Mouse (Mus musculus) erythroblast, embryonic 14.5 days (primary cell): ENCODE measurements around the gene Chaf1a. TPM values are rescaled to one million over a fixed set of nuclear protein-coding genes. Genes with fewer than 3 reads are reported as not detected.

ENCODE experiments used
- H3K27me3 ChIP-seq: 2 replicates; pipeline ENCODE4 v1.6.1; 2012; ENCODE audit warnings: inconsistent platforms; ENCODE audit not compliant: control insufficient read depth
- H3K36me3 ChIP-seq: 2 replicates; pipeline ENCODE4 v1.6.1; 2012; ENCODE audit warnings: mild to moderate bottlenecking, inconsistent platforms; ENCODE audit not compliant: control insufficient read depth
- H3K4me1 ChIP-seq: 2 replicates; pipeline ENCODE4 v1.6.1; 2012; ENCODE audit warnings: inconsistent platforms; ENCODE audit not compliant: control insufficient read depth
- H3K4me3 ChIP-seq: replicated peaks from 2 replicates; pipeline ENCODE3; 2012; ENCODE audit warnings: moderate library complexity, mild to moderate bottlenecking, inconsistent platforms
- H3K9me3 ChIP-seq: 2 replicates; pipeline ENCODE4 v1.6.1; 2012; ENCODE audit warnings: low read length, inconsistent platforms, mixed read lengths; ENCODE audit not compliant: control insufficient read depth
- GATA1 ChIP-seq: IDR thresholded peaks from 2 replicates; pipeline ENCODE4 v1.6.1; 2012; ENCODE audit warnings: low read length, inconsistent platforms, mixed read lengths
- TAL1 ChIP-seq: IDR thresholded peaks from 3 replicates; pipeline ENCODE4 v1.6.1; 2012; ENCODE audit warnings: low read length, inconsistent platforms, mixed read lengths
- polyA plus RNA-seq: library from polyadenylated mRNA; stranded (reverse); fragments of >175 nt; gene quantifications from 2 replicates; pipeline ENCODE4 v1.2.3, GENCODE M21; 2012

Gene Chaf1a
- polyA plus RNA-seq, 1 experiment: 10.0 TPM

DNA sequence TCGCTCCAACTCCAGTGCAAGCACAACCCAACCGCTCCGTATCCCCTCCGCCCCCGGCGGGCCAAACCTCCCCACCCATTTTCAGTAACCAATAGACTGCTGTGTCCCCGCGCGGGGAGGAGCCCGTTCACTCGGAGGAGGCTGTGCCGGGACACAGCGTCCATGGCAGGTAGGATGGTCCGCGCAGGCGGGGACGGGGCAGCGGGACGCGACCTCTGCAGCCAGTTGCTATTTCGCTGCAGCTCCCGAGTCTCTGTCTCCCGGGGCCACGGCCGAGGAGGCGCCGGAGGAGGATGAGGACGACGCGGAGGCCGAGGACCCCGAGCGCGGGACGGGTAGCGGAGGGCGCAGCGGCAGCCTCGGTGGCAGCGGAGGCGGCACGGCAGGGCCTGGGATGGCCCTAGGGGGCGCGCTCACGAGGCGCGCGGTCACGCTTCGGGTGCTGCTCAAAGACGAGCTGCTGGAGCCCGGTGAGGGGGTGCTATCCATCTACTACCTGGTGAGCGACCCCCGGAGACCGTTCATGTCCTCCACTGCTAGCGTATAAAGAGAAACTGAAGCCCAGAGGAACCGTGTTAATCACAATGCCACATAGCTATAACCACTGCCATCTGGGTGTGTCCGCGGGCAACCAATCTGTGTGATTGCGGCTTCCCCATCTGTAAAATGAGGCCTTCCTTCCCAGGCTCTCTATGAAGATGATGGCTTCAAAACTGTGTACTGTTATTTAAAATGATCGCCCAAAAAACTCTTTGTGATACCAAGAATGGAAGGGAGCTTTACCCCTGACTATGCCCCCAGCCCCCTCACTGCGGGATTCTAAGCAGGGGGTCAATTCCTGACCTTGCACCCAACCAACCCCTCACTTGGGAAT lies 30.9 kb upstream of the Chaf1a start:
- H3K27me3 ChIP-seq: peaks cover 11% of the 10 kb centered on the region

DNA sequence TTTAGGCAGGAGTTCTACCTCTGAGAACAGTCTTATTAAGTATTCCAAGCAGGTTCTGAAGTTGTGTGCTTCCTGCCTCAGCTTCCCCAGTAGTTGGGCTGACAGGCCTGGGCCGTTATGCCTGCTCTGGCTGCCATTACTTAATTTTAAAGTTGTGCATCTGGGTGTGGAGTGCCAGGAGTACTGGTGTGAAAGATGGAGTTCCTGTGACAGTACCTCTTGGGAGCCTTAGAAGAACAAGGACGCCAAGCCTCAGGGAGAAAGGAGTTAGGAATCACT lies 30.3 kb upstream of the Chaf1a start:
- TF ChIP-seq GATA1 (no peak), TAL1 (no peak)
- peaks cover 37% of the 10 kb centered on the region for H3K4me1 ChIP-seq
- peaks cover 6% of the 10 kb centered on the region for H3K27me3 ChIP-seq
- H3K9me3 ChIP-seq: no peaks in the 10 kb centered on the region
- H3K4me3 ChIP-seq: peak overlapping the region; percentile 87
- H3K36me3 ChIP-seq: peaks cover 16% of the 10 kb centered on the region

More for the DNA sequence above, 30.9 kb upstream of the Chaf1a start:
- Histone ChIP-seq H3K36me3 (peaks cover 13% of the 10 kb centered on the region), H3K9me3 (no peaks in the 10 kb centered on the region), H3K4me1 (peaks cover 37% of the 10 kb centered on the region), H3K4me3 (peak overlapping the region; percentile 87)
- TF ChIP-seq GATA1: no peak
- no peak for TF ChIP-seq TAL1

DNA sequence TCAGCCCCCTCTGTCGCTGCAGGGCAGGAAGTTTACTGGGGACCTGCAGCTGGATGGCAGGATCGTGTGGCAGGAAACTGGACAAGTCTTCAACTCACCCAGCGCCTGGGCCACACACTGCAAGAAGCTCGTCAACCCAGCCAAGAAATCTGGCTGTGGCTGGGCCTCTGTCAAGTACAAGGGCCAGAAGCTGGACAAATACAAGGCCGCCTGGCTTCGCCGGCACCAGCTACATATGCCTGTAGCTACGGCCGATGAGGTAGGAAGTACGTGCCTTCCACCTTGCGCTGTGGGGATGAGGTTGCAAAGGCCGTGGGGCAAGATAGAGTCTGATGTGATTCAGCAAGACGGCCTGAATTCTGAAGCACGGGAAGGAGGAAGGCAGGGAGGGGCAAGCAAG lies 30.0 kb upstream of the Chaf1a start:
- peaks cover 19% of the 10 kb centered on the region for H3K36me3 ChIP-seq
- H3K9me3 ChIP-seq: no peaks in the 10 kb centered on the region
- H3K4me1 ChIP-seq: peaks cover 37% of the 10 kb centered on the region
- H3K27me3 ChIP-seq: peaks cover 3% of the 10 kb centered on the region
- peak overlapping the region; percentile 87 for H3K4me3 ChIP-seq
- no peak for TF ChIP-seq TAL1
- TF ChIP-seq GATA1: no peak

- peaks cover 37% of the 10 kb centered on the region for H3K4me1 ChIP-seq
- no peaks in the 10 kb centered on the region for H3K9me3 ChIP-seq
- no peak overlapping the region for H3K4me3 ChIP-seq
- peaks cover 23% of the 10 kb centered on the region for H3K36me3 ChIP-seq
- no peaks in the 10 kb centered on the region for H3K27me3 ChIP-seq
- TF ChIP-seq GATA1: no peak
- no peak for TF ChIP-seq TAL1
Measured at GRCm38 (mm10) chr17:56010681-56011080, 29.6 kb upstream of the Chaf1a start.

GRCm38 (mm10) chr17:56011441-56011840 lies 28.8 kb upstream of the Chaf1a start:
- H3K4me1 ChIP-seq: peaks cover 37% of the 10 kb centered on the region
- H3K36me3 ChIP-seq: peaks cover 31% of the 10 kb centered on the region
- H3K9me3 ChIP-seq: no peaks in the 10 kb centered on the region
- no peaks in the 10 kb centered on the region for H3K27me3 ChIP-seq
- H3K4me3 ChIP-seq: no peak overlapping the region
- TF ChIP-seq GATA1 (no peak), TAL1 (no peak)

GRCm38 (mm10) chr17:56015293-56015692 lies 24.9 kb upstream of the Chaf1a start:
- Histone ChIP-seq H3K4me1 (peaks cover 7% of the 10 kb centered on the region), H3K27me3 (no peaks in the 10 kb centered on the region), H3K9me3 (no peaks in the 10 kb centered on the region), H3K4me3 (no peak overlapping the region), H3K36me3 (peaks cover 70% of the 10 kb centered on the region)
- no peak for TF ChIP-seq GATA1
- no peak for TF ChIP-seq TAL1

GRCm38 (mm10) chr17:56016382-56016781 lies 23.9 kb upstream of the Chaf1a start:
- TF ChIP-seq GATA1: no peak
- TF ChIP-seq TAL1: no peak
- Histone ChIP-seq H3K4me3 (no peak overlapping the region), H3K36me3 (peaks cover 78% of the 10 kb centered on the region), H3K4me1 (no peaks in the 10 kb centered on the region; the same call in 1 of the 2 replicates), H3K27me3 (no peaks in the 10 kb centered on the region), H3K9me3 (no peaks in the 10 kb centered on the region)

GRCm38 (mm10) chr17:56016793-56017785 lies 23.1 kb upstream of the Chaf1a start:
- Histone ChIP-seq H3K27me3 (no peaks in the 10 kb centered on the region), H3K36me3 (peaks cover 79% of the 10 kb centered on the region), H3K9me3 (no peaks in the 10 kb centered on the region), H3K4me3 (no peak overlapping the region), H3K4me1 (peaks cover 3% of the 10 kb centered on the region; the same call in 1 of the 2 replicates)
- no peak for TF ChIP-seq GATA1
- no peak for TF ChIP-seq TAL1

- Histone ChIP-seq H3K4me1 (peaks cover 3% of the 10 kb centered on the region; the same call in 1 of the 2 replicates), H3K4me3 (no peak overlapping the region), H3K36me3 (peaks cover 84% of the 10 kb centered on the region), H3K9me3 (no peaks in the 10 kb centered on the region), H3K27me3 (no peaks in the 10 kb centered on the region)
- no peak for TF ChIP-seq GATA1
- TF ChIP-seq TAL1: no peak
Measured at GRCm38 (mm10) chr17:56017848-56018247, 22.4 kb upstream of the Chaf1a start.
